Mouse (Mus musculus): ENCODE results near the gene Pcnt.

Pcnt gene

GRCm38 (mm10) chr10:76442178-76443088, at the start of gene Pcnt:
Pcnt (minus strand) TSS chr10:76442786.
- peak; percentile 97 for DNase-seq (ENCODE audit: low read depth)

- DNase-seq (ENCODE audit: low read depth), result no peak
Observed at GRCm38 (mm10) chr10:76489205-76489604, 46.6 kb upstream of the Pcnt start.

- DNase-seq (ENCODE audit: low read depth), result no peak
Observed at GRCm38 (mm10) chr10:76488265-76488664, 45.7 kb upstream of the Pcnt start.

GRCm38 (mm10) chr10:76486302-76486701, 43.7 kb upstream of the Pcnt start:
- DNase-seq (ENCODE audit: low read depth), result no peak

- DNase-seq (ENCODE audit: low read depth), result no peak
Observed at GRCm38 (mm10) chr10:76481480-76481879, 38.9 kb upstream of the Pcnt start.

- no peak for DNase-seq (ENCODE audit: low read depth)
Observed at GRCm38 (mm10) chr10:76480851-76481250, 38.3 kb upstream of the Pcnt start.

GRCm38 (mm10) chr10:76473759-76474158, 31.2 kb upstream of the Pcnt start:
- no peak for DNase-seq (ENCODE audit: low read depth)

GRCm38 (mm10) chr10:76468203-76469162, 25.9 kb upstream of the Pcnt start, which contains the start of the genes Mcm3ap and Ybey:
Mcm3ap (plus strand) TSS chr10:76468927.
Ybey (minus strand) TSS chr10:76469114.
- DNase-seq (ENCODE audit: low read depth), result peak; percentile 59

- DNase-seq (ENCODE audit: low read depth), result no peak
Observed at GRCm38 (mm10) chr10:76462721-76463120, 20.1 kb upstream of the Pcnt start.

- no peak for DNase-seq (ENCODE audit: low read depth)
Observed at GRCm38 (mm10) chr10:76462312-76462711, 19.7 kb upstream of the Pcnt start.

- no peak for DNase-seq (ENCODE audit: low read depth)
Observed at GRCm38 (mm10) chr10:76461255-76461654, 18.7 kb upstream of the Pcnt start.

- no peak for DNase-seq (ENCODE audit: low read depth)
Observed at GRCm38 (mm10) chr10:76455289-76455688, 12.7 kb upstream of the Pcnt start.

- no peak for DNase-seq (ENCODE audit: low read depth)
Observed at GRCm38 (mm10) chr10:76448851-76449250, 6.3 kb upstream of the Pcnt start, which contains the start of gene 2610028H24Rik. 2610028H24Rik (plus strand) TSS chr10:76449081.

GRCm38 (mm10) chr10:76447406-76448229, 5.0 kb upstream of the Pcnt start:
- DNase-seq (ENCODE audit: low read depth), result peak; percentile 40

- DNase-seq (ENCODE audit: low read depth), result no peak
Observed at GRCm38 (mm10) chr10:76445996-76446681, 3.6 kb upstream of the Pcnt start.

- no peak for DNase-seq (ENCODE audit: low read depth)
Observed at GRCm38 (mm10) chr10:76440281-76440680, 2.3 kb downstream of the Pcnt start, which contains the start of gene AC141477.1. AC141477.1 (minus strand) TSS chr10:76440444.

GRCm38 (mm10) chr10:76439107-76439890, 3.3 kb downstream of the Pcnt start:
- DNase-seq (ENCODE audit: low read depth), result no peak

- no peak for DNase-seq (ENCODE audit: low read depth)
Observed at GRCm38 (mm10) chr10:76433925-76434324, 8.7 kb downstream of the Pcnt start.

- DNase-seq (ENCODE audit: low read depth), result no peak
Observed at GRCm38 (mm10) chr10:76425674-76426073, 16.9 kb downstream of the Pcnt start.

GRCm38 (mm10) chr10:76416811-76417210, 25.8 kb downstream of the Pcnt start:
- no peak for DNase-seq (ENCODE audit: low read depth)

All from fibroblast of lung, adult 2 months (primary cell).